ENCODE assay signal across 8 mouse cellular contexts in genomic region chr4:106778116-106778788, GRCm38 (mm10). TPM values are rescaled to one million over a fixed set of nuclear protein-coding genes. Genes with fewer than 3 reads are reported as not detected.
DNase-seq lines count a peak whose midpoint lies in the region; ATAC-seq lines count a peak whose summit lies in the region.

No protein-coding gene starts in this region.

- no peaks in the 10 kb centered on the region for H3K9me3 ChIP-seq in embryonic facial prominence, embryonic 13.5 days

- intact Hi-C loops in left cerebral cortex, postnatal 10 days (cut with DNase I) = no loop called here

- peak; percentile 98 for DNase-seq in brain, adult 2 months (ENCODE audit: low read depth, low spot score)
- peak; percentile 100 for DNase-seq in heart, adult 11 months
- DNase-seq in kidney, adult 11 months = peak; percentile 98
- DNase-seq in left cerebral cortex, postnatal 10 days (ENCODE audit: extremely low spot score in 1 of 2, low spot score in 2 of 2) = peak; percentile 88 to 94
- peak; percentile 79 for DNase-seq in right cerebral cortex, postnatal 25 days
- no peak for DNase-seq in spleen, postnatal 4 days (ENCODE audit: low spot score in 2 of 2)

- ATAC-seq in embryonic facial prominence, embryonic 13.5 days (ENCODE audit: insufficient number of reproducible peaks, insufficient read depth, low FRiP score, low TSS enrichment, low read depth) = peak; percentile 84
- peak; percentile 59; the same call in 1 of the 2 replicates for ATAC-seq in megakaryocyte-erythroid progenitor cell, adult 5-6 weeks (replicated peaks; ENCODE audit: low FRiP score, low TSS enrichment, poor library complexity, severe bottlenecking)

- H3K27me3 ChIP-seq in embryonic facial prominence, embryonic 13.5 days = no peaks in the 10 kb centered on the region

- H3K4me1 ChIP-seq in embryonic facial prominence, embryonic 13.5 days = peaks cover 42% of the 10 kb centered on the region

- WGBS in embryonic facial prominence, embryonic 13.5 days = 40% methylated on average over 5 of the region's 5 CpGs

- no peaks in the 10 kb centered on the region for H3K36me3 ChIP-seq in embryonic facial prominence, embryonic 13.5 days

- no peak overlapping the region for H3K9ac ChIP-seq in embryonic facial prominence, embryonic 13.5 days

- H3K4me3 ChIP-seq in embryonic facial prominence, embryonic 13.5 days = no peak overlapping the region

- peak overlapping the region; percentile 26; the same call in 1 of the 2 replicates for H3K4me2 ChIP-seq in embryonic facial prominence, embryonic 13.5 days

- peak overlapping the region; percentile 79 for H3K27ac ChIP-seq in embryonic facial prominence, embryonic 13.5 days

RNA-seq across cellular contexts. Expression of gene Acot11, which starts 26.5 kb away (rescaled TPM):
- 2.1 and 3.0 TPM in 2 replicates for polyA plus RNA-seq in embryonic facial prominence, embryonic 13.5 days (2015; fragmentation: Nextera tagmentation; extraction: Ambion mirVana)
- total RNA-seq in left cerebral cortex, postnatal 10 days (2021) = 10 to 100 TPM; 12.2 to 22.1 TPM
- total RNA-seq in megakaryocyte-erythroid progenitor cell, adult 5-6 weeks (2014; fragmentation: Nextera tagmentation) = 1.0 and 2.1 TPM in 2 replicates
- total RNA-seq in megakaryocyte-erythroid progenitor cell, adult 5-6 weeks (2017) = 0.99 and 1.0 TPM in 2 replicates

RNA-seq across cellular contexts. Expression of gene Fam151a, which starts 44.6 kb away (rescaled TPM):
- polyA plus RNA-seq in embryonic facial prominence, embryonic 13.5 days (2015; fragmentation: Nextera tagmentation; extraction: Ambion mirVana) = 0.32 TPM in 1 of 2 replicates, not detected in the other
- not detected for total RNA-seq in left cerebral cortex, postnatal 10 days (2021)
- total RNA-seq in megakaryocyte-erythroid progenitor cell, adult 5-6 weeks (2014; fragmentation: Nextera tagmentation) = not detected in 2 replicates
- total RNA-seq in megakaryocyte-erythroid progenitor cell, adult 5-6 weeks (2017) = not detected in 2 replicates

RNA-seq across cellular contexts. Expression of gene Mroh7, which starts 47.5 kb away (rescaled TPM):
- polyA plus RNA-seq in embryonic facial prominence, embryonic 13.5 days (2015; fragmentation: Nextera tagmentation; extraction: Ambion mirVana) = 0.44 and 0.58 TPM in 2 replicates
- total RNA-seq in left cerebral cortex, postnatal 10 days (2021) = 1 to 10 TPM; 1.7 to 2.7 TPM
- not detected in 2 replicates for total RNA-seq in megakaryocyte-erythroid progenitor cell, adult 5-6 weeks (2014; fragmentation: Nextera tagmentation)
- total RNA-seq in megakaryocyte-erythroid progenitor cell, adult 5-6 weeks (2017) = not detected in 2 replicates

Comparison
In these comparisons a context has a peak if more than half of its experiments do, and no peak if none do; other contexts are left out.
1. DNase-seq: peak in brain, adult 2 months (single experiment), heart, adult 11 months (single experiment), kidney, adult 11 months (single experiment), left cerebral cortex, postnatal 10 days (2 of 2) and right cerebral cortex, postnatal 25 days (single experiment); none in spleen, postnatal 4 days (0 of 2).
2. RNA of gene Acot11, which starts 26.5 kb away (total RNA-seq): 12.2 to 22.1 TPM in left cerebral cortex, postnatal 10 days; 0.99 to 2.1 TPM in megakaryocyte-erythroid progenitor cell, adult 5-6 weeks; every median in the first group is over 4 times any median in the second.